Mouse (Mus musculus): ENCODE measurements around the gene Krtap19-2. TPM values are rescaled to one million over a fixed set of nuclear protein-coding genes. Genes with fewer than 3 reads are reported as not detected.

Krtap19-2 gene
- polyA plus RNA-seq, 2 experiments = not detected

DNA sequence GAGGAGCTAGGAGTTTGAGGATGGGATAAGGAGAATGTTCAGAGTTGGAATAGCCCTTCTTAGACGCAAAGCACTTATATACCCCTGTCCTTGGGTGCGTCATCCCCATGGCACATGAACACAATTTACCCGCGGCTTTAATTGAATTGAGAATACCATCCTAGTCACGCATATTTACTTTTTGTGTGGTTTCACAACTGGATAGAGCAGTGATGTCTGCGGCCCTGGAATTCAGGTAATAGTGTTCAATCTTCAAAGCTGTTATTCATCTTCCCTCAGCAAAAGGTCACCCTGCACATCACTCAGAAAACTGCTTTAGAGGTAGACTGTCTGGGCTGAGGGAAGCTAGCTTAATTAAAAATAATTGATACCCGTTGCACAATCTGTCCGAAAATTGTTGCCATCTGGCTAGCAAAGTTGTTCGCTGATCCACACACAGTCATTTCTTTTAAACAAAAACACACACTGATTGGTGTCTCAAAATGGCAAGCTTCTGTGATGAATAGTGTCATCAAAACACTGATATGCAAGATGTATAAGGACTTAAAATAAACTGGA is 47.9 kb downstream of the Krtap19-2 start, which contains the start of gene Krtap14:
TSS of gene Krtap14 (minus strand) at position 51 of the 558 bp plus-strand sequence.
- Histone ChIP-seq H3K9me3 (ENCODE audit: control insufficient read depth, low read length) (no peaks in the 10 kb centered on the region), H3K36me3 (ENCODE audit: control insufficient read depth, insufficient read depth, low read length) (no peaks in the 10 kb centered on the region), H3K27me3 (ENCODE audit: control insufficient read depth, insufficient read depth, low read length) (no peaks in the 10 kb centered on the region), H3K9ac (ENCODE audit: low read depth, low read length, severe bottlenecking) (no peak within 1 kb of the TSS), H3K4me3 (replicated peaks; ENCODE audit: low read length) (no peak within 1 kb of the TSS), H3K27ac (replicated peaks; ENCODE audit: low read depth, low read length) (no peak within 1 kb of the TSS), H3K4me1 (ENCODE audit: control insufficient read depth, insufficient read depth, low read length) (no peaks in the 10 kb centered on the region), H3K4me2 (replicated peaks; ENCODE audit: low read depth, low read length, severe bottlenecking) (no peak within 1 kb of the TSS)
- no peak for TF ChIP-seq POLR2A (IDR thresholded peaks at IDR 0.05; ENCODE audit: borderline replicate concordance, extremely low read depth, insufficient read depth, insufficient read length)
- DNase-seq (ENCODE audit: low spot score) (no peak), ATAC-seq (ENCODE audit: low FRiP score, low read depth) (no peak)
- 51% methylated on average over 9 of the region's 9 CpGs for WGBS

DNA sequence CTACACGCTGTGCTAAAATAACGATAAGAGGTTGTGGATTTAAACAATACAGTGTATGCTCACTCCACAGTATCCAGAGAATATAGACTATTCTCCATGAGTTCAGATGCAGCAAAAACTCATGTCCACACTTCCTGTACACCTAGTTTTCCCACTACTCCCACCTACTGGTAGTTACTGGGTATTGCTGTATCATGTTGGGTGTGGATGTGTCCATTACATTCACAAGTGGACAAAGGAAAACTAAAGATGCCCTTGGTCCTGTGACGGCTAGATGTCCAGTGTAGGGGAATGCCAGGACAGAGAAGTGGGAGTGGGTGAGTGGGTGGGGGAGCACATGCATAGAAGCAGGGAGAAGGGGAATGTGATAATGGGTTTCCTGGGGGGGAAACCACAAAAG is 50.3 kb downstream of the Krtap19-2 start:
- Histone ChIP-seq H3K4me2 (replicated peaks; ENCODE audit: low read depth, low read length, severe bottlenecking) (no peak overlapping the region), H3K4me3 (replicated peaks; ENCODE audit: low read length) (no peak overlapping the region), H3K4me1 (ENCODE audit: control insufficient read depth, insufficient read depth, low read length) (no peaks in the 10 kb centered on the region), H3K9ac (ENCODE audit: low read depth, low read length, severe bottlenecking) (no peak overlapping the region), H3K36me3 (ENCODE audit: control insufficient read depth, insufficient read depth, low read length) (no peaks in the 10 kb centered on the region), H3K9me3 (ENCODE audit: control insufficient read depth, low read length) (no peaks in the 10 kb centered on the region), H3K27ac (replicated peaks; ENCODE audit: low read depth, low read length) (no peak overlapping the region), H3K27me3 (ENCODE audit: control insufficient read depth, insufficient read depth, low read length) (no peaks in the 10 kb centered on the region)
- ATAC-seq (ENCODE audit: low FRiP score, low read depth) (no peak), DNase-seq (ENCODE audit: low spot score) (no peak)
- TF ChIP-seq POLR2A (IDR thresholded peaks at IDR 0.05; ENCODE audit: borderline replicate concordance, extremely low read depth, insufficient read depth, insufficient read length) = no peak
- WGBS = 83% methylated on average over 3 of the region's 3 CpGs

Other genes starting within 250 kb of the Krtap19-2 start
- not detected in 2 replicates for gene 2310079G19Rik, start 246.6 kb downstream of the Krtap19-2 start, polyA plus RNA-seq (2012; rRNA removed)
- not detected in 2 replicates for gene 2310079G19Rik, start 246.6 kb downstream of the Krtap19-2 start, polyA plus RNA-seq (2014; fragmentation: Nextera tagmentation; extraction: Ambion mirVana)
- gene Krtap26-1, start 226.5 kb downstream of the Krtap19-2 start, polyA plus RNA-seq (2012; rRNA removed) = not detected in 2 replicates
- gene Krtap26-1, start 226.5 kb downstream of the Krtap19-2 start, polyA plus RNA-seq (2014; fragmentation: Nextera tagmentation; extraction: Ambion mirVana) = not detected in 2 replicates
- not detected in 2 replicates for gene Krtap27-1, start 202.6 kb downstream of the Krtap19-2 start, polyA plus RNA-seq (2012; rRNA removed)
- not detected in 2 replicates for gene Krtap27-1, start 202.6 kb downstream of the Krtap19-2 start, polyA plus RNA-seq (2014; fragmentation: Nextera tagmentation; extraction: Ambion mirVana)
- not detected in 2 replicates for gene 2310061N02Rik, start 166.3 kb downstream of the Krtap19-2 start, polyA plus RNA-seq (2012; rRNA removed)
- not detected in 2 replicates for gene 2310061N02Rik, start 166.3 kb downstream of the Krtap19-2 start, polyA plus RNA-seq (2014; fragmentation: Nextera tagmentation; extraction: Ambion mirVana)
- gene Krtap13-1, start 145.4 kb downstream of the Krtap19-2 start, polyA plus RNA-seq (2012; rRNA removed) = not detected in 2 replicates
- not detected in 2 replicates for gene Krtap13-1, start 145.4 kb downstream of the Krtap19-2 start, polyA plus RNA-seq (2014; fragmentation: Nextera tagmentation; extraction: Ambion mirVana)
- gene Krtap13, start 122.6 kb downstream of the Krtap19-2 start, polyA plus RNA-seq (2012; rRNA removed) = not detected in 2 replicates
- gene Krtap13, start 122.6 kb downstream of the Krtap19-2 start, polyA plus RNA-seq (2014; fragmentation: Nextera tagmentation; extraction: Ambion mirVana) = not detected in 2 replicates
- not detected in 2 replicates for gene 2310034C09Rik, start 115.4 kb downstream of the Krtap19-2 start, polyA plus RNA-seq (2012; rRNA removed)
- not detected in 2 replicates for gene 2310034C09Rik, start 115.4 kb downstream of the Krtap19-2 start, polyA plus RNA-seq (2014; fragmentation: Nextera tagmentation; extraction: Ambion mirVana)
- not detected in 2 replicates for gene 2310057N15Rik, start 100.1 kb downstream of the Krtap19-2 start, polyA plus RNA-seq (2012; rRNA removed)
- gene 2310057N15Rik, start 100.1 kb downstream of the Krtap19-2 start, polyA plus RNA-seq (2014; fragmentation: Nextera tagmentation; extraction: Ambion mirVana) = not detected in 2 replicates
- not detected in 2 replicates for gene Gm5965, start 96.4 kb downstream of the Krtap19-2 start, polyA plus RNA-seq (2012; rRNA removed)
- not detected in 2 replicates for gene Gm5965, start 96.4 kb downstream of the Krtap19-2 start, polyA plus RNA-seq (2014; fragmentation: Nextera tagmentation; extraction: Ambion mirVana)
- gene Gm20741, start 62.0 kb downstream of the Krtap19-2 start, polyA plus RNA-seq (2012; rRNA removed) = not detected in 2 replicates
- not detected in 2 replicates for gene Gm20741, start 62.0 kb downstream of the Krtap19-2 start, polyA plus RNA-seq (2014; fragmentation: Nextera tagmentation; extraction: Ambion mirVana)
- gene Krtap15, start 54.1 kb downstream of the Krtap19-2 start, polyA plus RNA-seq (2012; rRNA removed) = not detected in 2 replicates
- gene Krtap15, start 54.1 kb downstream of the Krtap19-2 start, polyA plus RNA-seq (2014; fragmentation: Nextera tagmentation; extraction: Ambion mirVana) = not detected in 2 replicates
- not detected in 2 replicates for gene Krtap14, start 48.1 kb downstream of the Krtap19-2 start, polyA plus RNA-seq (2012; rRNA removed)
- gene Krtap14, start 48.1 kb downstream of the Krtap19-2 start, polyA plus RNA-seq (2014; fragmentation: Nextera tagmentation; extraction: Ambion mirVana) = not detected in 2 replicates
- not detected in 2 replicates for gene Krtap19-1, start 4.9 kb downstream of the Krtap19-2 start, polyA plus RNA-seq (2012; rRNA removed)
- not detected in 2 replicates for gene Krtap19-1, start 4.9 kb downstream of the Krtap19-2 start, polyA plus RNA-seq (2014; fragmentation: Nextera tagmentation; extraction: Ambion mirVana)
- gene Krtap19-3, start 3.8 kb upstream of the Krtap19-2 start, polyA plus RNA-seq (2012; rRNA removed) = not detected in 2 replicates
- gene Krtap19-3, start 3.8 kb upstream of the Krtap19-2 start, polyA plus RNA-seq (2014; fragmentation: Nextera tagmentation; extraction: Ambion mirVana) = not detected in 2 replicates
- not detected in 2 replicates for gene Krtap19-4, start 10.8 kb upstream of the Krtap19-2 start, polyA plus RNA-seq (2012; rRNA removed)
- not detected in 2 replicates for gene Krtap19-4, start 10.8 kb upstream of the Krtap19-2 start, polyA plus RNA-seq (2014; fragmentation: Nextera tagmentation; extraction: Ambion mirVana)
- gene Krtap19-5, start 22.2 kb upstream of the Krtap19-2 start, polyA plus RNA-seq (2012; rRNA removed) = not detected in 2 replicates
- gene Krtap19-5, start 22.2 kb upstream of the Krtap19-2 start, polyA plus RNA-seq (2014; fragmentation: Nextera tagmentation; extraction: Ambion mirVana) = not detected in 2 replicates
- gene Krtap19-9b, start 58.0 kb upstream of the Krtap19-2 start, polyA plus RNA-seq (2012; rRNA removed) = not detected in 2 replicates
- gene Krtap19-9b, start 58.0 kb upstream of the Krtap19-2 start, polyA plus RNA-seq (2014; fragmentation: Nextera tagmentation; extraction: Ambion mirVana) = not detected in 2 replicates
- gene Krtap16-3, start 88.6 kb upstream of the Krtap19-2 start, polyA plus RNA-seq (2012; rRNA removed) = not detected in 2 replicates
- gene Krtap16-3, start 88.6 kb upstream of the Krtap19-2 start, polyA plus RNA-seq (2014; fragmentation: Nextera tagmentation; extraction: Ambion mirVana) = not detected in 2 replicates
- not detected in 2 replicates for gene Krtap22-2, start 136.5 kb upstream of the Krtap19-2 start, polyA plus RNA-seq (2012; rRNA removed)
- not detected in 2 replicates for gene Krtap22-2, start 136.5 kb upstream of the Krtap19-2 start, polyA plus RNA-seq (2014; fragmentation: Nextera tagmentation; extraction: Ambion mirVana)
- not detected in 2 replicates for gene Gm10229, start 141.0 kb upstream of the Krtap19-2 start, polyA plus RNA-seq (2012; rRNA removed)
- gene Gm10229, start 141.0 kb upstream of the Krtap19-2 start, polyA plus RNA-seq (2014; fragmentation: Nextera tagmentation; extraction: Ambion mirVana) = not detected in 2 replicates
- gene Krtap6-1, start 157.4 kb upstream of the Krtap19-2 start, polyA plus RNA-seq (2012; rRNA removed) = not detected in 2 replicates
- gene Krtap6-1, start 157.4 kb upstream of the Krtap19-2 start, polyA plus RNA-seq (2014; fragmentation: Nextera tagmentation; extraction: Ambion mirVana) = not detected in 2 replicates
- gene Gm10228, start 167.2 kb upstream of the Krtap19-2 start, polyA plus RNA-seq (2012; rRNA removed) = not detected in 2 replicates
- gene Gm10228, start 167.2 kb upstream of the Krtap19-2 start, polyA plus RNA-seq (2014; fragmentation: Nextera tagmentation; extraction: Ambion mirVana) = not detected in 2 replicates
- gene Krtap6-5, start 173.6 kb upstream of the Krtap19-2 start, polyA plus RNA-seq (2012; rRNA removed) = not detected in 2 replicates
- gene Krtap6-5, start 173.6 kb upstream of the Krtap19-2 start, polyA plus RNA-seq (2014; fragmentation: Nextera tagmentation; extraction: Ambion mirVana) = not detected in 2 replicates
- not detected in 2 replicates for gene 1110025L11Rik, start 189.7 kb upstream of the Krtap19-2 start, polyA plus RNA-seq (2012; rRNA removed)
- not detected in 2 replicates for gene 1110025L11Rik, start 189.7 kb upstream of the Krtap19-2 start, polyA plus RNA-seq (2014; fragmentation: Nextera tagmentation; extraction: Ambion mirVana)
- not detected in 2 replicates for gene Krtap6-3, start 209.7 kb upstream of the Krtap19-2 start, polyA plus RNA-seq (2012; rRNA removed)
- gene Krtap6-3, start 209.7 kb upstream of the Krtap19-2 start, polyA plus RNA-seq (2014; fragmentation: Nextera tagmentation; extraction: Ambion mirVana) = not detected in 2 replicates